Comparison of ENCODE assay signal across 11 mouse cellular contexts in genomic region chr15:81649516-81650455, GRCm38 (mm10). TPM values are rescaled to one million over a fixed set of nuclear protein-coding genes. Genes with fewer than 3 reads are reported as not detected.
DNase-seq lines count a peak whose midpoint lies in the region; ATAC-seq and TF ChIP-seq lines count a peak whose summit lies in the region.
"Had no signal": no experiment of that assay in that cellular context is flagged by ENCODE, and none has a peak within 500 bp of the region (broad histone marks: within the 10 kb centered on the region; RNA-seq: fewer than 3 reads in every experiment).

No protein-coding gene starts in this region.

- no peaks in the 10 kb centered on the region for H3K9me3 ChIP-seq in stomach, embryonic 15.5 days
- no peaks in the 10 kb centered on the region for H3K9me3 ChIP-seq in stomach, postnatal 0 days (ENCODE audit: control insufficient read depth, low read length)
- H3K9me3 ChIP-seq: hindbrain, embryonic 15.5 days had no signal

- peak; percentile 37 for DNase-seq in gastrocnemius, adult 18-20 months (ENCODE audit: low spot score)
- DNase-seq in gastrocnemius, postnatal 4 days (ENCODE audit: low spot score in 2 of 2) = no peak
- DNase-seq in stomach, postnatal 0 days (ENCODE audit: low spot score) = no peak
- DNase-seq in fibroblast of lung, adult 2 months (ENCODE audit: low read depth) = peak; percentile 12
- DNase-seq in left cerebral cortex, postnatal 36 days (ENCODE audit: low spot score in 2 of 2) = no peak
- no peak for DNase-seq in lung, postnatal 10 days
- no peak for DNase-seq in left cerebral cortex, adult 9 months (ENCODE audit: low spot score in 2 of 2)
- DNase-seq: layer of hippocampus, adult 9-11 months had no signal

- ATAC-seq in stomach, embryonic 15.5 days (ENCODE audit: insufficient read depth, low FRiP score, low read depth) = peak; percentile 31; the same call in 1 of the 2 replicates
- no peak for ATAC-seq in stomach, postnatal 0 days (ENCODE audit: low FRiP score, low TSS enrichment)

- intact Hi-C loops in left cerebral cortex, postnatal 36 days (cut with DNase I) = no loop called here

- no peak overlapping the region for H3K27ac ChIP-seq in stomach, embryonic 15.5 days
- H3K27ac ChIP-seq in stomach, postnatal 0 days (replicated peaks) = no peak overlapping the region
- H3K27ac ChIP-seq: hindbrain, embryonic 15.5 days had no signal

- H3K36me3 ChIP-seq in stomach, embryonic 15.5 days = peaks cover 51% of the 10 kb centered on the region
- H3K36me3 ChIP-seq in stomach, postnatal 0 days (ENCODE audit: control insufficient read depth, insufficient read depth, low read length) = peaks cover 24% of the 10 kb centered on the region

- TF ChIP-seq EP300 in stomach, postnatal 0 days (optimal IDR thresholded peaks at IDR 0.05) = no peak

- H3K9ac ChIP-seq in stomach, embryonic 15.5 days = no peak overlapping the region
- no peak overlapping the region for H3K9ac ChIP-seq in stomach, postnatal 0 days (ENCODE audit: low read length)
- H3K9ac ChIP-seq: hindbrain, embryonic 15.5 days had no signal

- H3K4me2 ChIP-seq in stomach, embryonic 15.5 days = no peak overlapping the region
- H3K4me2 ChIP-seq in stomach, postnatal 0 days (replicated peaks; ENCODE audit: low read depth) = no peak overlapping the region
- H3K4me2 ChIP-seq: hindbrain, embryonic 15.5 days; liver, embryonic 11.5 days had no signal

- H3K4me3 ChIP-seq in stomach, embryonic 15.5 days (replicated peaks) = no peak overlapping the region
- H3K4me3 ChIP-seq in stomach, postnatal 0 days (ENCODE audit: low read depth, low read length) = no peak overlapping the region
- H3K4me3 ChIP-seq: hindbrain, embryonic 15.5 days had no signal

- WGBS in stomach, embryonic 15.5 days = 91% methylated on average over 8 of the region's 8 CpGs
- WGBS in stomach, postnatal 0 days = 93% methylated on average over 8 of the region's 8 CpGs

- TF ChIP-seq CTCF in stomach, postnatal 0 days (IDR thresholded peaks at IDR 0.05; ENCODE audit: low read depth) = no peak

- H3K27me3 ChIP-seq in stomach, embryonic 15.5 days (replicated peaks) = no peaks in the 10 kb centered on the region
- no peaks in the 10 kb centered on the region for H3K27me3 ChIP-seq in stomach, postnatal 0 days (ENCODE audit: control insufficient read depth, insufficient read depth, low read length)
- H3K27me3 ChIP-seq: hindbrain, embryonic 15.5 days had no signal

- no peaks in the 10 kb centered on the region for H3K4me1 ChIP-seq in stomach, embryonic 15.5 days
- no peaks in the 10 kb centered on the region for H3K4me1 ChIP-seq in stomach, postnatal 0 days (replicated peaks; ENCODE audit: control insufficient read depth, insufficient read depth)
- H3K4me1 ChIP-seq: hindbrain, embryonic 15.5 days had no signal

RNA-seq across cellular contexts. Expression of gene L3mbtl2, which starts 13.9 kb away (rescaled TPM):
- total RNA-seq in gastrocnemius, adult 18-20 months (2021) = 1 to 10 TPM; 7.7 to 8.7 TPM
- 10 to 100 TPM in 1 of 2 experiments, 1 to 10 TPM in 1; 8.1 to 10.9 TPM for total RNA-seq in gastrocnemius, postnatal 4 days (2021)
- polyA plus RNA-seq in stomach, embryonic 15.5 days (2015; fragmentation: Nextera tagmentation; extraction: Ambion mirVana) = 19.3 and 19.7 TPM in 2 replicates
- 9.2 and 9.4 TPM in 2 replicates for polyA plus RNA-seq in stomach, postnatal 0 days (2015; fragmentation: Nextera tagmentation; extraction: Ambion mirVana)
- total RNA-seq in left cerebral cortex, postnatal 36 days (2021) = 10 to 100 TPM; 35.4 to 36.4 TPM

RNA-seq across cellular contexts. Expression of gene Chadl, which starts 47.3 kb away (rescaled TPM):
- total RNA-seq in gastrocnemius, adult 18-20 months (2021) = 1 to 10 TPM; 1.2 to 1.4 TPM
- total RNA-seq in gastrocnemius, postnatal 4 days (2021) = 1 to 10 TPM; 3.7 to 5.2 TPM
- 3.7 and 4.1 TPM in 2 replicates for polyA plus RNA-seq in stomach, embryonic 15.5 days (2015; fragmentation: Nextera tagmentation; extraction: Ambion mirVana)
- polyA plus RNA-seq in stomach, postnatal 0 days (2015; fragmentation: Nextera tagmentation; extraction: Ambion mirVana) = 2.4 and 2.9 TPM in 2 replicates
- 10 to 100 TPM; 17.3 to 20.8 TPM for total RNA-seq in left cerebral cortex, postnatal 36 days (2021)

Comparison
In these comparisons a context has a peak if more than half of its experiments do, and no peak if none do; other contexts are left out.
1. DNase-seq: peak in gastrocnemius, adult 18-20 months (single experiment) and fibroblast of lung, adult 2 months (single experiment); none in gastrocnemius, postnatal 4 days (0 of 2), stomach, postnatal 0 days (single experiment), left cerebral cortex, postnatal 36 days (0 of 2), lung, postnatal 10 days (single experiment) and left cerebral cortex, adult 9 months (0 of 2).